Mouse (Mus musculus) lung, adult 2 months (tissue): ENCODE data around the gene D630003M21Rik.

ENCODE experiments used
- CTCF ChIP-seq: fragments of 200-500 bp; IDR thresholded peaks from 2 replicates; pipeline ENCODE4 v1.5.1; 2011; ENCODE audit warnings: mild to moderate bottlenecking, low read length, control low read depth; ENCODE audit not compliant: insufficient read depth
- POLR2A ChIP-seq: fragments of 200-500 bp; IDR thresholded peaks from 2 replicates; pipeline ENCODE4 v1.6.1; 2011; ENCODE audit warnings: low read depth, mild to moderate bottlenecking, control low read depth, low read length, borderline replicate concordance; ENCODE audit errors: extremely low read depth

DNA sequence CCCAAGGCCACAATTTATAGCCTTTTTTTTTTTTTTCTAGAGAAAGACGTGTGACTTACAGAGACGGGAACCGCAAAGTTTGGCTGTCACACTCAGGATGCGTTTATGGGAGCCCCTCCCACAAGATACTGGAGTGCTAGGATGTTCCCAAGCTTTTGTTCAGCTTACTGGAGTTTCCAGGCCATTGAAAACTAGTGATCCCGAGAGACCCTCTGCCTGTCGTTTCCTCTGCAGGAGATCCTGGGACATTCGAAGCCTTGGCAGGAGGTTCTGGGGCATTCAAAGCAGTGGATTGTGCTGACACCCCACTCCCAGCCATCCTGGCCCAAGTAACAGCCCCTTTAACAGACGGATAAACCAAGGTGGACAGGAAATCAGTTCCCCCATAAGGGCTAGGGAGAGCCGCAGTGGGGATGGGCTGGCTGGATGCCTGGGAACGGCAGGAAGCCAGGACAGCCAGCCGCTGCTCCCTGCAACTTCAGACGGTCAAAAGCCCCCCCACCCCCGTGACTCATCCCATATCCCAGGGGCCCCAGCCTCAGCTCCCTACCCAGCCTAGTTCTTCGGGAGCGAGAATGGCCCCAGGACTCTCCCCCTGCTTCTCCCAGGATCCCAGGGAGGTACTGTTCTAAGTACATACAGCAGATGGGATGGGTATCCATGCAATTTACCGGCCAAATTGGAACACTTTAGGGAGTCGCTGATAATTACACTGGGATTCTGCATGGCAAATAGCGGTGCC lies 49.5 kb downstream of the D630003M21Rik start:
- TF ChIP-seq POLR2A (no peak), CTCF (no peak)
